Mouse (Mus musculus): ENCODE data around the gene Edrf1.

GRCm38 (mm10) chr7:133720616-133721015 is 83.3 kb downstream of the Edrf1 start:
- TF ChIP-seq CTCF (IDR thresholded peaks at IDR 0.05; ENCODE audit: low read depth) (no peak), EP300 (IDR thresholded peaks at IDR 0.05; ENCODE audit: low read depth) (no peak)

All from liver, postnatal 0 days (tissue).